Mouse (Mus musculus): ENCODE results near the gene Cpt1b. TPM values are rescaled to one million over a fixed set of nuclear protein-coding genes. Genes with fewer than 3 reads are reported as not detected.
A peak's percentile ranks its signal among the peaks of the same experiment; 100 is the strongest.

Cpt1b gene
- total and polyA plus RNA-seq, 3 experiments = 0.92 to 2.0 TPM; not detected in 1

GRCm38 (mm10) chr15:89372536-89372935 is 53.1 kb downstream of the Cpt1b start:
- Histone ChIP-seq H3K27ac (ENCODE audit: control insufficient read depth, low read depth, low read length) (no peak overlapping the region), H3K79me2 (ENCODE audit: control insufficient read depth, insufficient read depth, low read length, poor library complexity) (peaks cover 20% of the 10 kb centered on the region), H3K4me1 (ENCODE audit: control insufficient read depth in 1 of 2, insufficient read depth in 2 of 2, low read length in 2 of 2) (0 out of 4 replicates have a peak, but pooled peaks cover 0 to 3% of the 10 kb centered on the region in 2 experiments), H3K9me3 (replicated peaks; ENCODE audit: insufficient read depth, low read length) (no peaks in the 10 kb centered on the region), H3K4me3 (ENCODE audit: control insufficient read depth in 1 of 2, insufficient read depth in 1 of 2, low read depth in 2 of 2, low read length in 2 of 2) (peak overlapping the region; percentile 63 to 76), H3K9ac (ENCODE audit: control insufficient read depth, low read depth, low read length, poor library complexity, severe bottlenecking) (peak overlapping the region; percentile 90), H3K27me3 (ENCODE audit: control insufficient read depth in 1 of 2, insufficient read depth in 2 of 2, low read length in 2 of 2) (no peaks in the 10 kb centered on the region), H3K36me3 (ENCODE audit: control insufficient read depth in 1 of 2, insufficient read depth in 2 of 2, low read length in 2 of 2) (peaks cover 3 to 5% of the 10 kb centered on the region in 2 experiments; a peak in 3 of 4 replicates)
- peak; percentile 31 for DNase-seq (ENCODE audit: low read depth, low spot score)
- no peak for TF ChIP-seq ZC3H11A (IDR thresholded peaks at IDR 0.05; ENCODE audit: low read depth, low read length)
- no peak for TF ChIP-seq ETS1 (IDR thresholded peaks at IDR 0.05; ENCODE audit: low read depth, low read length)
- TF ChIP-seq CTCF (IDR thresholded peaks at IDR 0.05 in 2 of 3, conservative IDR thresholded peaks at IDR 0.05 in 1 of 3; ENCODE audit: control insufficient read depth in 1 of 3, insufficient read depth in 1 of 3, low read depth in 2 of 3, low read length in 3 of 3, poor library complexity in 1 of 3, severe bottlenecking in 1 of 3) = no peak
- TF ChIP-seq NELFE (IDR thresholded peaks at IDR 0.05; ENCODE audit: low read depth, low read length) = no peak

GRCm38 (mm10) chr15:89372068-89372467 is 53.6 kb downstream of the Cpt1b start:
- Histone ChIP-seq H3K9ac (ENCODE audit: control insufficient read depth, low read depth, low read length, poor library complexity, severe bottlenecking) (no peak overlapping the region; the same call in 1 of the 2 replicates), H3K27me3 (ENCODE audit: control insufficient read depth in 1 of 2, insufficient read depth in 2 of 2, low read length in 2 of 2) (no peaks in the 10 kb centered on the region), H3K4me3 (ENCODE audit: control insufficient read depth in 1 of 2, insufficient read depth in 1 of 2, low read depth in 2 of 2, low read length in 2 of 2) (no peak overlapping the region; a peak in 1 of 4 replicates), H3K36me3 (ENCODE audit: control insufficient read depth in 1 of 2, insufficient read depth in 2 of 2, low read length in 2 of 2) (peaks cover 3 to 6% of the 10 kb centered on the region in 2 experiments; a peak in 3 of 4 replicates), H3K27ac (ENCODE audit: control insufficient read depth, low read depth, low read length) (no peak overlapping the region), H3K4me1 (ENCODE audit: control insufficient read depth in 1 of 2, insufficient read depth in 2 of 2, low read length in 2 of 2) (0 out of 4 replicates have a peak, but pooled peaks cover 0 to 3% of the 10 kb centered on the region in 2 experiments), H3K9me3 (replicated peaks; ENCODE audit: insufficient read depth, low read length) (no peaks in the 10 kb centered on the region), H3K79me2 (ENCODE audit: control insufficient read depth, insufficient read depth, low read length, poor library complexity) (peaks cover 20% of the 10 kb centered on the region)
- no peak for DNase-seq (ENCODE audit: low read depth, low spot score)
- TF ChIP-seq MAZ (IDR thresholded peaks at IDR 0.05; ENCODE audit: low read depth, low read length) (no peak), KAT2A (conservative IDR thresholded peaks at IDR 0.05; ENCODE audit: low read depth, low read length) (no peak), BHLHE40 (IDR thresholded peaks at IDR 0.05; ENCODE audit: borderline replicate concordance, low read depth, low read length) (no peak), TAL1 (IDR thresholded peaks at IDR 0.05; ENCODE audit: low read length) (no peak), JUND (IDR thresholded peaks at IDR 0.05; ENCODE audit: low read depth, low read length) (no peak), MYC (IDR thresholded peaks at IDR 0.05; ENCODE audit: low read depth, low read length) (no peak), SIN3A (IDR thresholded peaks at IDR 0.05; ENCODE audit: low read length) (no peak), POLR2AphosphoS5 (IDR thresholded peaks at IDR 0.05; ENCODE audit: borderline replicate concordance, low read depth, low read length) (no peak), EP300 (IDR thresholded peaks at IDR 0.05; ENCODE audit: low read depth in 1 of 2, low read length in 2 of 2) (no peak)

Other genes starting within 250 kb of the Cpt1b start
- gene Plxnb2, start 245.1 kb downstream of the Cpt1b start, total RNA-seq (2012; rRNA removed) = 0.10 and 0.19 TPM in 2 replicates
- under 1 TPM in 1 of 2 experiments, not detected in 1; 0.17 TPM for gene Plxnb2, start 245.1 kb downstream of the Cpt1b start, polyA plus RNA-seq (2012; ENCODE audit: insufficient read depth in 1 of 2, insufficient read length in 2 of 2, low read depth in 1 of 2, low replicate concordance in 2 of 2, missing spikeins in 1 of 2)
- 4.6 and 6.1 TPM in 2 replicates for gene Dennd6b, start 229.4 kb downstream of the Cpt1b start, total RNA-seq (2012; rRNA removed)
- 10 to 100 TPM in 1 of 2 experiments, not detected in 1; 11.4 TPM for gene Dennd6b, start 229.4 kb downstream of the Cpt1b start, polyA plus RNA-seq (2012; ENCODE audit: insufficient read depth in 1 of 2, insufficient read length in 2 of 2, low read depth in 1 of 2, low replicate concordance in 2 of 2, missing spikeins in 1 of 2)
- gene Ppp6r2, start 214.3 kb downstream of the Cpt1b start, total RNA-seq (2012; rRNA removed) = 13.5 and 15.5 TPM in 2 replicates
- 10 to 100 TPM in 1 of 2 experiments, not detected in 1; 23.2 TPM for gene Ppp6r2, start 214.3 kb downstream of the Cpt1b start, polyA plus RNA-seq (2012; ENCODE audit: insufficient read depth in 1 of 2, insufficient read length in 2 of 2, low read depth in 1 of 2, low replicate concordance in 2 of 2, missing spikeins in 1 of 2)
- gene Sbf1, start 110.6 kb downstream of the Cpt1b start, total RNA-seq (2012; rRNA removed) = 80.4 and 84.6 TPM in 2 replicates
- gene Sbf1, start 110.6 kb downstream of the Cpt1b start, polyA plus RNA-seq (2012; ENCODE audit: insufficient read depth in 1 of 2, insufficient read length in 2 of 2, low read depth in 1 of 2, low replicate concordance in 2 of 2, missing spikeins in 1 of 2) = 100 to 1,000 TPM in 1 of 2 experiments, not detected in 1; 147 TPM
- gene Adm2, start 103.1 kb downstream of the Cpt1b start, total RNA-seq (2012; rRNA removed) = 1.4 and 7.1 TPM in 2 replicates
- gene Adm2, start 103.1 kb downstream of the Cpt1b start, polyA plus RNA-seq (2012; ENCODE audit: insufficient read depth in 1 of 2, insufficient read length in 2 of 2, low read depth in 1 of 2, low replicate concordance in 2 of 2, missing spikeins in 1 of 2) = 10 to 100 TPM in 1 of 2 experiments, not detected in 1; 18.2 TPM
- gene Miox, start 91.5 kb downstream of the Cpt1b start, total RNA-seq (2012; rRNA removed) = not detected in 2 replicates
- not detected for gene Miox, start 91.5 kb downstream of the Cpt1b start, polyA plus RNA-seq (2012; ENCODE audit: insufficient read depth in 1 of 2, insufficient read length in 2 of 2, low read depth in 1 of 2, low replicate concordance in 2 of 2, missing spikeins in 1 of 2)
- 14.5 and 14.7 TPM in 2 replicates for gene Lmf2, start 70.2 kb downstream of the Cpt1b start, total RNA-seq (2012; rRNA removed)
- gene Lmf2, start 70.2 kb downstream of the Cpt1b start, polyA plus RNA-seq (2012; ENCODE audit: insufficient read depth in 1 of 2, insufficient read length in 2 of 2, low read depth in 1 of 2, low replicate concordance in 2 of 2, missing spikeins in 1 of 2) = 10 to 100 TPM in 1 of 2 experiments, not detected in 1; 52.0 TPM
- 126 and 137 TPM in 2 replicates for gene Ncaph2, start 70.1 kb downstream of the Cpt1b start, total RNA-seq (2012; rRNA removed)
- gene Ncaph2, start 70.1 kb downstream of the Cpt1b start, polyA plus RNA-seq (2012; ENCODE audit: insufficient read depth in 1 of 2, insufficient read length in 2 of 2, low read depth in 1 of 2, low replicate concordance in 2 of 2, missing spikeins in 1 of 2) = 100 to 1,000 TPM; 160 to 165 TPM
- gene Sco2, start 52.0 kb downstream of the Cpt1b start, total RNA-seq (2012; rRNA removed) = 50.2 and 58.9 TPM in 2 replicates
- 10 to 100 TPM in 1 of 2 experiments, not detected in 1; 34.6 TPM for gene Sco2, start 52.0 kb downstream of the Cpt1b start, polyA plus RNA-seq (2012; ENCODE audit: insufficient read depth in 1 of 2, insufficient read length in 2 of 2, low read depth in 1 of 2, low replicate concordance in 2 of 2, missing spikeins in 1 of 2)
- gene Tymp, start 48.8 kb downstream of the Cpt1b start, total RNA-seq (2012; rRNA removed) = 0.92 and 1.5 TPM in 2 replicates
- gene Tymp, start 48.8 kb downstream of the Cpt1b start, polyA plus RNA-seq (2012; ENCODE audit: insufficient read depth in 1 of 2, insufficient read length in 2 of 2, low read depth in 1 of 2, low replicate concordance in 2 of 2, missing spikeins in 1 of 2) = 1 to 10 TPM in 1 of 2 experiments, not detected in 1; 2.0 TPM
- gene Odf3b, start 46.6 kb downstream of the Cpt1b start, total RNA-seq (2012; rRNA removed) = not detected in 2 replicates
- not detected for gene Odf3b, start 46.6 kb downstream of the Cpt1b start, polyA plus RNA-seq (2012; ENCODE audit: insufficient read depth in 1 of 2, insufficient read length in 2 of 2, low read depth in 1 of 2, low replicate concordance in 2 of 2, missing spikeins in 1 of 2)
- not detected in 2 replicates for gene Klhdc7b, start 40.9 kb downstream of the Cpt1b start, total RNA-seq (2012; rRNA removed)
- gene Klhdc7b, start 40.9 kb downstream of the Cpt1b start, polyA plus RNA-seq (2012; ENCODE audit: insufficient read depth in 1 of 2, insufficient read length in 2 of 2, low read depth in 1 of 2, low replicate concordance in 2 of 2, missing spikeins in 1 of 2) = under 1 TPM in 1 of 2 experiments, not detected in 1; 0.01 TPM
- gene Syce3, start 15.4 kb downstream of the Cpt1b start, total RNA-seq (2012; rRNA removed) = 0.82 and 1.5 TPM in 2 replicates
- 1 to 10 TPM in 1 of 2 experiments, not detected in 1; 1.4 TPM for gene Syce3, start 15.4 kb downstream of the Cpt1b start, polyA plus RNA-seq (2012; ENCODE audit: insufficient read depth in 1 of 2, insufficient read length in 2 of 2, low read depth in 1 of 2, low replicate concordance in 2 of 2, missing spikeins in 1 of 2)
- gene C730034F03Rik, start 3.7 kb upstream of the Cpt1b start, total RNA-seq (2012; rRNA removed) = 2.5 and 3.8 TPM in 2 replicates
- 1 to 10 TPM in 1 of 2 experiments, not detected in 1; 1.6 TPM for gene C730034F03Rik, start 3.7 kb upstream of the Cpt1b start, polyA plus RNA-seq (2012; ENCODE audit: insufficient read depth in 1 of 2, insufficient read length in 2 of 2, low read depth in 1 of 2, low replicate concordance in 2 of 2, missing spikeins in 1 of 2)
- not detected in 2 replicates for gene Gm44502, start 3.8 kb upstream of the Cpt1b start, total RNA-seq (2012; rRNA removed)
- gene Gm44502, start 3.8 kb upstream of the Cpt1b start, polyA plus RNA-seq (2012; ENCODE audit: insufficient read depth in 1 of 2, insufficient read length in 2 of 2, low read depth in 1 of 2, low replicate concordance in 2 of 2, missing spikeins in 1 of 2) = not detected
- gene Chkb, start 4.0 kb upstream of the Cpt1b start, total RNA-seq (2012; rRNA removed) = 19.3 and 19.5 TPM in 2 replicates
- 10 to 100 TPM in 1 of 2 experiments, not detected in 1; 51.3 TPM for gene Chkb, start 4.0 kb upstream of the Cpt1b start, polyA plus RNA-seq (2012; ENCODE audit: insufficient read depth in 1 of 2, insufficient read length in 2 of 2, low read depth in 1 of 2, low replicate concordance in 2 of 2, missing spikeins in 1 of 2)
- gene Mapk8ip2, start 28.1 kb upstream of the Cpt1b start, total RNA-seq (2012; rRNA removed) = 0.04 TPM in 1 of 2 replicates, not detected in the other
- gene Mapk8ip2, start 28.1 kb upstream of the Cpt1b start, polyA plus RNA-seq (2012; ENCODE audit: insufficient read depth in 1 of 2, insufficient read length in 2 of 2, low read depth in 1 of 2, low replicate concordance in 2 of 2, missing spikeins in 1 of 2) = under 1 TPM in 1 of 2 experiments, not detected in 1; 0.01 TPM
- 8.4 and 9.1 TPM in 2 replicates for gene Arsa, start 51.6 kb upstream of the Cpt1b start, total RNA-seq (2012; rRNA removed)
- 10 to 100 TPM in 1 of 2 experiments, not detected in 1; 28.1 TPM for gene Arsa, start 51.6 kb upstream of the Cpt1b start, polyA plus RNA-seq (2012; ENCODE audit: insufficient read depth in 1 of 2, insufficient read length in 2 of 2, low read depth in 1 of 2, low replicate concordance in 2 of 2, missing spikeins in 1 of 2)
- 7.8 and 14.2 TPM in 2 replicates for gene Shank3, start 73.8 kb upstream of the Cpt1b start, total RNA-seq (2012; rRNA removed)
- gene Shank3, start 73.8 kb upstream of the Cpt1b start, polyA plus RNA-seq (2012; ENCODE audit: insufficient read depth in 1 of 2, insufficient read length in 2 of 2, low read depth in 1 of 2, low replicate concordance in 2 of 2, missing spikeins in 1 of 2) = 10 to 100 TPM in 1 of 2 experiments, not detected in 1; 20.3 TPM
- not detected in 2 replicates for gene Acr, start 142.5 kb upstream of the Cpt1b start, total RNA-seq (2012; rRNA removed)
- under 1 TPM in 1 of 2 experiments, not detected in 1; 0.15 TPM for gene Acr, start 142.5 kb upstream of the Cpt1b start, polyA plus RNA-seq (2012; ENCODE audit: insufficient read depth in 1 of 2, insufficient read length in 2 of 2, low read depth in 1 of 2, low replicate concordance in 2 of 2, missing spikeins in 1 of 2)
- 3.0 and 3.3 TPM in 2 replicates for gene Rabl2, start 166.1 kb upstream of the Cpt1b start, total RNA-seq (2012; rRNA removed)
- gene Rabl2, start 166.1 kb upstream of the Cpt1b start, polyA plus RNA-seq (2012; ENCODE audit: insufficient read depth in 1 of 2, insufficient read length in 2 of 2, low read depth in 1 of 2, low replicate concordance in 2 of 2, missing spikeins in 1 of 2) = 10 to 100 TPM in 1 of 2 experiments, not detected in 1; 10.6 TPM